Mouse (Mus musculus) myocyte (in vitro differentiated cells): ENCODE results near the gene Elmo3. TPM values are rescaled to one million over a fixed set of nuclear protein-coding genes. Genes with fewer than 3 reads are reported as not detected.

Experiments
- H3K27me3 ChIP-seq: one replicate; pipeline ENCODE4 v1.6.1; 2011; ENCODE audit not compliant: control insufficient read depth, insufficient read depth, insufficient read length
- H3K36me3 ChIP-seq: one replicate; pipeline ENCODE4 v1.6.1; 2011; ENCODE audit not compliant: control insufficient read depth, insufficient read depth
- H3K4me2 ChIP-seq: one replicate; pipeline ENCODE4 v1.6.1; 2011; ENCODE audit warnings: low read depth, control low read depth
- H3K4me3 ChIP-seq: one replicate; pipeline ENCODE4 v1.5.1; 2011; ENCODE audit warnings: mild to moderate bottlenecking, control low read depth, moderate library complexity
- H3K79me2 ChIP-seq: one replicate; pipeline ENCODE4 v1.6.1; 2011; ENCODE audit not compliant: control insufficient read depth, insufficient read depth
- H3ac ChIP-seq: one replicate; pipeline ENCODE4 v1.6.1; 2011; ENCODE audit not compliant: control insufficient read depth, insufficient read length
- CEBPB ChIP-seq: IDR thresholded peaks from 2 replicates; pipeline ENCODE4 v1.6.1; 2011; ENCODE audit warnings: mild to moderate bottlenecking, moderate library complexity; ENCODE audit not compliant: poor library complexity, insufficient read depth, severe bottlenecking
- E2F4 ChIP-seq: IDR thresholded peaks from one replicate; pipeline ENCODE4 v1.6.1; 2011; ENCODE audit warnings: mild to moderate bottlenecking, control low read depth, moderate library complexity; ENCODE audit not compliant: insufficient read depth
- MAX ChIP-seq: IDR thresholded peaks from one replicate; pipeline ENCODE4 v1.6.1; 2011; ENCODE audit warnings: low read depth, mild to moderate bottlenecking, control low read depth
- MYOD1 ChIP-seq, 3 experiments: IDR thresholded peaks; one replicate each; pipeline ENCODE4 v1.6.1; 2011; ENCODE audit warnings: control low read depth in 2 of 3, low read depth in 2 of 3, mild to moderate bottlenecking in 2 of 3, moderate library complexity in 1 of 3; ENCODE audit not compliant: insufficient read length in 2 of 3, control insufficient read depth in 1 of 3
- MYOG ChIP-seq, 3 experiments: IDR thresholded peaks; one replicate each; pipeline ENCODE4 v1.6.1; 2011; ENCODE audit warnings: control low read depth in 2 of 3, low read depth in 2 of 3, mild to moderate bottlenecking in 2 of 3; ENCODE audit not compliant: insufficient read length in 2 of 3, control insufficient read depth in 1 of 3, insufficient read depth in 1 of 3
- POLR2A ChIP-seq: IDR thresholded peaks from one replicate; pipeline ENCODE4 v1.6.1; 2011; ENCODE audit warnings: low read depth, mild to moderate bottlenecking, control low read depth, moderate library complexity; ENCODE audit not compliant: insufficient read length
- POLR2AphosphoS2 ChIP-seq: IDR thresholded peaks from one replicate; pipeline ENCODE4 v1.6.1; 2011; ENCODE audit warnings: low read depth, control low read depth; ENCODE audit not compliant: insufficient read length
- REST ChIP-seq: IDR thresholded peaks from one replicate; pipeline ENCODE4 v1.6.1; 2011; ENCODE audit warnings: mild to moderate bottlenecking, control low read depth, moderate library complexity; ENCODE audit not compliant: insufficient read depth, insufficient read length
- SRF ChIP-seq: IDR thresholded peaks from one replicate; pipeline ENCODE4 v1.6.1; 2011; ENCODE audit warnings: low read depth; ENCODE audit not compliant: control insufficient read depth, insufficient read length
- TCF12 ChIP-seq: IDR thresholded peaks from one replicate; pipeline ENCODE4 v1.6.1; 2011; ENCODE audit warnings: mild to moderate bottlenecking, control low read depth; ENCODE audit not compliant: poor library complexity, insufficient read depth, severe bottlenecking
- TCF3 ChIP-seq: IDR thresholded peaks from one replicate; pipeline ENCODE4 v1.6.1; 2011; ENCODE audit warnings: low read depth, control low read depth; ENCODE audit not compliant: insufficient read length
- USF1 ChIP-seq: IDR thresholded peaks from one replicate; pipeline ENCODE4 v1.6.1; 2011; ENCODE audit warnings: low read depth, mild to moderate bottlenecking, control low read depth, moderate library complexity
- polyA plus RNA-seq: library from polyadenylated mRNA; unstranded; fragments of >200 nt; fragmentation: generic; extraction: Trizol; gene quantifications from one replicate; pipeline ENCODE4 v1.2.1, GENCODE M21; 2012; ENCODE audit warnings: missing spikeins

Gene Elmo3
- polyA plus RNA-seq, 1 experiment: 0.92 TPM

- H3K79me2 ChIP-seq: peaks cover 4% of the 10 kb centered on the region
- H3K4me3 ChIP-seq: peak overlapping the region; percentile 62
- H3K36me3 ChIP-seq: no peaks in the 10 kb centered on the region
- peak overlapping the region; percentile 72 for H3K4me2 ChIP-seq
- H3K27me3 ChIP-seq: no peaks in the 10 kb centered on the region
- H3ac ChIP-seq: peak overlapping the region; percentile 19
- TF ChIP-seq POLR2AphosphoS2 (no peak), POLR2A (peak; percentile 24), USF1 (no peak)
Measured at GRCm38 (mm10) chr8:105265128-105265527, 40.3 kb upstream of the Elmo3 start.

GRCm38 (mm10) chr8:105266775-105267174 is 38.6 kb upstream of the Elmo3 start:
- Histone ChIP-seq H3K36me3 (no peaks in the 10 kb centered on the region), H3K27me3 (no peaks in the 10 kb centered on the region), H3ac (no peak overlapping the region), H3K4me2 (no peak overlapping the region), H3K79me2 (peaks cover 4% of the 10 kb centered on the region), H3K4me3 (no peak overlapping the region)
- TF ChIP-seq MYOG (IDR thresholded peaks at IDR 0.05; ENCODE audit: control insufficient read depth in 1 of 3, insufficient read depth in 1 of 3, insufficient read length in 2 of 3, low read depth in 2 of 3) (no peak), POLR2AphosphoS2 (no peak), CEBPB (no peak), MYOD1 (IDR thresholded peaks at IDR 0.05; ENCODE audit: control insufficient read depth in 1 of 3, insufficient read length in 2 of 3, low read depth in 2 of 3) (no peak), SRF (no peak), USF1 (no peak), MAX (no peak), TCF12 (no peak), REST (no peak), TCF3 (no peak), POLR2A (no peak), E2F4 (no peak)

GRCm38 (mm10) chr8:105268342-105269074 is 36.9 kb upstream of the Elmo3 start:
- H3K4me2 ChIP-seq: peak overlapping the region; percentile 80
- no peak overlapping the region for H3ac ChIP-seq
- no peaks in the 10 kb centered on the region for H3K27me3 ChIP-seq
- peak overlapping the region; percentile 20 for H3K4me3 ChIP-seq
- peak; percentile 25 for TF ChIP-seq POLR2AphosphoS2
- TF ChIP-seq MAX: no peak
- no peaks in the 10 kb centered on the region for H3K79me2 ChIP-seq
- no peaks in the 10 kb centered on the region for H3K36me3 ChIP-seq

GRCm38 (mm10) chr8:105269075-105269458 is 36.3 kb upstream of the Elmo3 start:
- no peaks in the 10 kb centered on the region for H3K27me3 ChIP-seq
- TF ChIP-seq SRF: no peak
- no peak for TF ChIP-seq MAX
- no peak for TF ChIP-seq E2F4
- TF ChIP-seq POLR2A: no peak
- TF ChIP-seq TCF12: no peak
- TF ChIP-seq USF1: no peak
- no peak for TF ChIP-seq MYOG (IDR thresholded peaks at IDR 0.05; ENCODE audit: control insufficient read depth in 1 of 3, insufficient read depth in 1 of 3, insufficient read length in 2 of 3, low read depth in 2 of 3)
- TF ChIP-seq CEBPB: no peak
- no peak for TF ChIP-seq REST
- TF ChIP-seq MYOD1 (IDR thresholded peaks at IDR 0.05; ENCODE audit: control insufficient read depth in 1 of 3, insufficient read length in 2 of 3, low read depth in 2 of 3): no peak
- no peak for TF ChIP-seq TCF3
- peak overlapping the region; percentile 9 for H3ac ChIP-seq
- H3K4me2 ChIP-seq: peak overlapping the region; percentile 80
- no peaks in the 10 kb centered on the region for H3K36me3 ChIP-seq
- no peaks in the 10 kb centered on the region for H3K79me2 ChIP-seq
- peak overlapping the region; percentile 20 for H3K4me3 ChIP-seq

GRCm38 (mm10) chr8:105269461-105269947 is 35.9 kb upstream of the Elmo3 start, which contains the start of gene Hsf4:
Gene Hsf4, plus strand, starts transcription at chr8:105269801.
- TF ChIP-seq SRF (no peak), REST (no peak), E2F4 (no peak), MYOD1 (IDR thresholded peaks at IDR 0.05; ENCODE audit: control insufficient read depth in 1 of 3, insufficient read length in 2 of 3, low read depth in 2 of 3) (peak in 2 of 3 experiments; percentile 5 to 59), TCF12 (no peak), MYOG (IDR thresholded peaks at IDR 0.05; ENCODE audit: control insufficient read depth in 1 of 3, insufficient read depth in 1 of 3, insufficient read length in 2 of 3, low read depth in 2 of 3) (peak in 2 of 3 experiments; percentile 77), CEBPB (no peak), MAX (no peak), POLR2AphosphoS2 (peak; percentile 58), POLR2A (peak; percentile 75), USF1 (no peak), TCF3 (no peak)
- no peaks in the 10 kb centered on the region for H3K36me3 ChIP-seq
- H3K4me2 ChIP-seq: peak within 1 kb of the TSS; percentile 80
- H3K79me2 ChIP-seq: no peaks in the 10 kb centered on the region
- no peaks in the 10 kb centered on the region for H3K27me3 ChIP-seq
- H3K4me3 ChIP-seq: peak within 1 kb of the TSS; percentile 20
- peak within 1 kb of the TSS; percentile 9 for H3ac ChIP-seq
